Mouse (Mus musculus): ENCODE results near the gene Tmem159.

DNA sequence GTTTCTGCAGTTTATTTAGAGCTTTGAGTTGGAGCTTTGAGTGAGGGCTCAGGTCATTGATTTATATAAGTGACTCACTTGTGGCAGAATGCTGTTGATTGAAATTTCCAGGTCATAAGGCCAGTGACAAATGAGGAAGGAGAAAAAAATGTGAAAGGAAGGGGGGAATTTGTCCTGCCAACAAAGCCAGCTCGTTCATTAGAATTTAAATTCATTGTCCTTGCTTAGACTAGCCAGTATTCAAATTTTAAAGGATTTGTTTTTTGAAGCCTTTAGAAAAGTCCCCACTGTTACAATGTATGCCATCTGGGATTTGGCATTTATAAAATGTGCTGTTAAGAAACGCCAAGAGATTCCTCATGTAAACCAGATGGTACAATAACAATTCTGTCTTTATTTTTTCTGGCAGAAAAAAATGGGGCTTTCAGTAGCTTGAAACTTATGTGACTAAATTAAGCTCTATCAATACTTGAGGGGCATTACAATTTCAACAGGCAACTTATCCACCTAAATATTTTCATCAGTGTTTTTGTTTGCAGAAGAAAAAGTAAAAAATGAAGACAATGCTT, 54.8 kb downstream of the Tmem159 start:
- TF ChIP-seq EP300 (IDR thresholded peaks at IDR 0.05; ENCODE audit: low read length): no peak
- TF ChIP-seq CTCF (conservative IDR thresholded peaks at IDR 0.05 in 1 of 2, IDR thresholded peaks at IDR 0.05 in 1 of 2; ENCODE audit: low read depth in 2 of 2, low read length in 2 of 2): no peak
- no peak for TF ChIP-seq UBTF (IDR thresholded peaks at IDR 0.05; ENCODE audit: low read depth, low read length)
- no peak for TF ChIP-seq MXI1 (IDR thresholded peaks at IDR 0.05; ENCODE audit: low read depth, low read length)
- TF ChIP-seq USF2 (conservative IDR thresholded peaks at IDR 0.05; ENCODE audit: low read depth, low read length): no peak
- no peak for TF ChIP-seq POLR2A (IDR thresholded peaks at IDR 0.05; ENCODE audit: low read depth, low read length)
- TF ChIP-seq ZMIZ1 (IDR thresholded peaks at IDR 0.05; ENCODE audit: low read depth, low read length): no peak
- TF ChIP-seq MEF2A (IDR thresholded peaks at IDR 0.05; ENCODE audit: borderline replicate concordance, low read depth, low read length): no peak
- TF ChIP-seq ZKSCAN1 (IDR thresholded peaks at IDR 0.05; ENCODE audit: borderline replicate concordance, low read depth, low read length): no peak
- TF ChIP-seq NRF1 (IDR thresholded peaks at IDR 0.05; ENCODE audit: low read depth, low read length): no peak
- TF ChIP-seq TCF12 (IDR thresholded peaks at IDR 0.05; ENCODE audit: low read depth, low read length): no peak
- no peak for TF ChIP-seq ZC3H11A (IDR thresholded peaks at IDR 0.05; ENCODE audit: low read depth, low read length)
- no peak for TF ChIP-seq MAX (IDR thresholded peaks at IDR 0.05; ENCODE audit: low read length)
